In the genomic region with DNA sequence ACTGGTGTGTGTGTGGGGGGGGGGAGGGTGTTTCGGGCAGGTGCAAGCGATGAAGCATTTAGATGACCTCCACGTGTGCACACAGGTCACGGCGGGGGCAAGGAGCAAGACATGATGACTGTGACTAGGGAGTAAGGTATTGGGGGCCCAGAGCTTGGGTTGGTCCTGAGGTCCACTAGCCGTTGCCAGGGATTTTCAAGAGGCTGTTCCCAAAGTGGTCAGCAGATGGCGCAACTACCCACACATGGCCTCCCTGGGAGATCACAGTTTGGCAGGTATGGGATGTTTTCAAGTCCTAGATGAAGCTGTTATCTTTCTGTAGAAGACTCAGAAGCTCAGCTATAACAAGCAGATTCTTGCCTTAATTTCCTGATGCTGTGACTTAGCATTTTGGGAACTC, we compare ENCODE assay signal across 9 mouse cellular contexts. TPM values are rescaled to one million over a fixed set of nuclear protein-coding genes. Genes with fewer than 3 reads are reported as not detected.
A peak's percentile ranks its signal among the peaks of the same experiment; 100 is the strongest.
DNase-seq lines count a peak whose midpoint lies in the region; ATAC-seq and TF ChIP-seq lines count a peak whose summit lies in the region.
"Had no signal": no experiment of that assay in that cellular context is flagged by ENCODE, and none has a peak within 500 bp of the region (broad histone marks: within the 10 kb centered on the region; RNA-seq: fewer than 3 reads in every experiment).

No protein-coding gene starts in this region.

- H3K4me3 ChIP-seq in left cerebral cortex, adult 2 months: no peak overlapping the region
- H3K4me3 ChIP-seq in cerebellum, adult 2 months (replicated peaks; ENCODE audit: insufficient read depth, low read depth, low read length): no peak overlapping the region
- H3K4me3 ChIP-seq in limb, embryonic 11.5 days (ENCODE audit: low read depth, low read length): no peak overlapping the region
- H3K4me3 ChIP-seq: heart, embryonic 13.5 days had no signal

- 12% methylated on average over 7 of the region's 7 CpGs for WGBS in cerebellum, adult 2 months
- WGBS in limb, embryonic 11.5 days: 10% methylated on average over 7 of the region's 7 CpGs

- no peak overlapping the region for H3K4me2 ChIP-seq in limb, embryonic 11.5 days (ENCODE audit: low read depth, severe bottlenecking)
- H3K4me2 ChIP-seq: heart, embryonic 13.5 days had no signal

- intact Hi-C loops in left cerebral cortex, adult 2 months (cut with DNase I): loop anchor here (1.0 to 10.0 kb wide), 3 partner anchors 44 to 664 kb away; no protein-coding TSS in a partner anchor

- no peak overlapping the region for H3K27ac ChIP-seq in left cerebral cortex, adult 2 months
- no peak overlapping the region for H3K27ac ChIP-seq in cerebellum, adult 2 months (ENCODE audit: insufficient read depth, low read length)
- H3K27ac ChIP-seq in limb, embryonic 11.5 days (replicated peaks; ENCODE audit: low read depth, low read length): no peak overlapping the region
- H3K27ac ChIP-seq: heart, embryonic 13.5 days had no signal

- peak; percentile 82 for TF ChIP-seq CTCF in left cerebral cortex, adult 2 months (IDR thresholded peaks at IDR 0.05)
- peak; percentile 92 for TF ChIP-seq CTCF in cerebellum, adult 2 months (IDR thresholded peaks at IDR 0.05; ENCODE audit: borderline replicate concordance, insufficient read depth, low read depth, low read length)

- DNase-seq in left cerebral cortex, adult 2 months (ENCODE audit: extremely low spot score in 1 of 2, low spot score in 2 of 2): peak; percentile 64 to 78
- DNase-seq in left cerebral cortex, adult 11 months (ENCODE audit: low spot score): no peak
- DNase-seq in NIH3T3 (ENCODE audit: low read depth): peak; percentile 84
- DNase-seq in cerebellum, adult 2 months: peak; percentile 69 to 82
- peak; percentile 37 to 67 for DNase-seq in gastrocnemius, postnatal 4 days (ENCODE audit: low spot score in 2 of 2)
- peak; percentile 89 for DNase-seq in limb, embryonic 11.5 days (ENCODE audit: low spot score)
- DNase-seq in retina, embryonic 14.5 days (ENCODE audit: low spot score): peak; percentile 90

- no peaks in the 10 kb centered on the region; the same call in 1 of the 2 replicates for H3K36me3 ChIP-seq in limb, embryonic 11.5 days (ENCODE audit: control insufficient read depth, insufficient read depth, low read length)

- ATAC-seq in limb, embryonic 11.5 days (ENCODE audit: insufficient number of reproducible peaks, low FRiP score, low TSS enrichment, low read depth): no peak
- ATAC-seq in activated CD4-positive, CD25-positive, alpha-beta regulatory T cell, adult 4 months: no peak

- H3K9me3 ChIP-seq in limb, embryonic 11.5 days (ENCODE audit: control insufficient read depth, low read length): no peaks in the 10 kb centered on the region
- H3K9me3 ChIP-seq: heart, embryonic 13.5 days had no signal

- peaks cover 23% of the 10 kb centered on the region for H3K4me1 ChIP-seq in cerebellum, adult 2 months (ENCODE audit: control insufficient read depth, insufficient read depth, low read length)
- H3K4me1 ChIP-seq in limb, embryonic 11.5 days (ENCODE audit: control insufficient read depth, insufficient read depth, low read length): peaks cover 10% of the 10 kb centered on the region; the same call in 1 of the 2 replicates

- H3K9ac ChIP-seq in limb, embryonic 11.5 days (ENCODE audit: low read length): no peak overlapping the region
- H3K9ac ChIP-seq: heart, embryonic 13.5 days had no signal

- no peak for TF ChIP-seq POLR2A in cerebellum, adult 2 months (IDR thresholded peaks at IDR 0.05; ENCODE audit: borderline replicate concordance, insufficient read depth, low read length)

- no peaks in the 10 kb centered on the region for H3K27me3 ChIP-seq in cerebellum, adult 2 months (ENCODE audit: control insufficient read depth, insufficient read depth, low read length)
- no peaks in the 10 kb centered on the region for H3K27me3 ChIP-seq in limb, embryonic 11.5 days (ENCODE audit: control insufficient read depth, insufficient read depth, low read length)

RNA-seq across cellular contexts. Expression of gene Tprgl, which starts 2.8 kb away (rescaled TPM):
- total RNA-seq in left cerebral cortex, adult 2 months (2021): 100 to 1,000 TPM; 162 to 168 TPM
- polyA plus RNA-seq in cerebellum, adult 2 months (2012; rRNA removed): 261 and 272 TPM in 2 replicates
- 10 to 100 TPM; 81.6 to 88.5 TPM for total RNA-seq in gastrocnemius, postnatal 4 days (2021)
- 107 and 109 TPM in 2 replicates for polyA plus RNA-seq in limb, embryonic 11.5 days (2014; fragmentation: Nextera tagmentation; extraction: Ambion mirVana)
- polyA plus RNA-seq in activated CD4-positive, CD25-positive, alpha-beta regulatory T cell, adult 4 months (2017; shearing (Covaris generic)): 10 to 100 TPM; 24.7 to 26.7 TPM

RNA-seq across cellular contexts. Expression of gene Megf6, which starts 7.2 kb away (rescaled TPM):
- total RNA-seq in left cerebral cortex, adult 2 months (2021): 1 to 10 TPM; 4.3 to 5.5 TPM
- 2.6 and 2.9 TPM in 2 replicates for polyA plus RNA-seq in cerebellum, adult 2 months (2012; rRNA removed)
- 10 to 100 TPM; 11.3 to 11.6 TPM for total RNA-seq in gastrocnemius, postnatal 4 days (2021)
- 30.3 and 37.3 TPM in 2 replicates for polyA plus RNA-seq in limb, embryonic 11.5 days (2014; fragmentation: Nextera tagmentation; extraction: Ambion mirVana)
- polyA plus RNA-seq in activated CD4-positive, CD25-positive, alpha-beta regulatory T cell, adult 4 months (2017; shearing (Covaris generic)): not detected

RNA-seq across cellular contexts. Expression of gene Wrap73, which starts 21.1 kb away (rescaled TPM):
- total RNA-seq in left cerebral cortex, adult 2 months (2021): 10 to 100 TPM; 29.4 to 35.2 TPM
- polyA plus RNA-seq in cerebellum, adult 2 months (2012; rRNA removed): 55.6 and 60.3 TPM in 2 replicates
- total RNA-seq in gastrocnemius, postnatal 4 days (2021): 10 to 100 TPM; 15.4 to 20.5 TPM
- polyA plus RNA-seq in limb, embryonic 11.5 days (2014; fragmentation: Nextera tagmentation; extraction: Ambion mirVana): 47.3 and 48.0 TPM in 2 replicates
- 10 to 100 TPM; 24.9 to 31.7 TPM for polyA plus RNA-seq in activated CD4-positive, CD25-positive, alpha-beta regulatory T cell, adult 4 months (2017; shearing (Covaris generic))

RNA-seq across cellular contexts. Expression of gene Trp73, which starts 23.3 kb away (rescaled TPM):
- 1 to 10 TPM in 1 of 2 experiments, under 1 TPM in 1; 0.41 to 1.1 TPM for total RNA-seq in left cerebral cortex, adult 2 months (2021)
- polyA plus RNA-seq in cerebellum, adult 2 months (2012; rRNA removed): 1.7 and 2.6 TPM in 2 replicates
- under 1 TPM in 1 of 2 experiments, not detected in 1; 0.23 TPM for total RNA-seq in gastrocnemius, postnatal 4 days (2021)
- 0.71 and 0.75 TPM in 2 replicates for polyA plus RNA-seq in limb, embryonic 11.5 days (2014; fragmentation: Nextera tagmentation; extraction: Ambion mirVana)
- polyA plus RNA-seq in activated CD4-positive, CD25-positive, alpha-beta regulatory T cell, adult 4 months (2017; shearing (Covaris generic)): not detected
